Mouse (Mus musculus): ENCODE measurements around the gene Dixdc1. TPM values are rescaled to one million over a fixed set of nuclear protein-coding genes. Genes with fewer than 3 reads are reported as not detected.

Dixdc1 gene
- polyA plus RNA-seq, 1 experiment from 2014 or later, result 29.7 TPM

DNA sequence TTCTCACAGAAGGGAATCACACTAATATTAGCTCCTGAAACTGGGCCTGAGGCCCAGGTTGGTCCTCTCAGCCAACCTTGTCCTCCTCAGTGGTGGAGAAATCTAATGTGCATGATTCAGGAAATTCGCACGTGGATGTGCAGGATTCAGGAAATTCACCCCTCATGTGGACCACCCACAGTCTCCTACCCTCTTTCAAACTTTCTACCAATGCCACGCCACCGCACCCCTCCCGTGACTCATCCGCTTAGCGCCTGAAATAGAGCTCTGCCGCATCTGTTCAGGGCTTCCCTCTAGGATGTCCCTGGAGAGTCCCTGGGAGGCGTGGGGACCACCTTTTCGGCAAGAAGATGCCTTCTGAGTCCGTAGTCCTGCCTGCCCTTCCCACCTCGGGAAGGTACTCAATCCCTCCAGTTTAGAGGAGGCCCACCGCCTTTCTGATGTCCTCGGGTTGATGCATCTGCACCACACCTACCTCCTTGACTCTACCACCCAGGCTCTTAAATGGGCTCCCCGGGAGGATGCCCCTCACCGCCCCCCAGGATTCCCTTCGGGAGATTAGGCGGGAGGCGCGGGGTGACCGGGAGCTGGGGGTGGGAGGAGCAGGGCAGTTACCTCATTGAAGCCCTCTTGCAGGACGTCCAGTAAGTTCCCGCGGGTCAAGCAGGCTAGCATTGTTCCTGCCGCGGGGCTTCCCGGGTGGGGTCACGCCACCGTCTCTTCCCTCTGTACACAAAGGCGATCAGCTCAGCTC, 12.0 kb downstream of the Dixdc1 start:
- Histone ChIP-seq H3K27ac (ENCODE audit: low read length) (peak overlapping the region; percentile 78), H3K27me3 (replicated peaks; ENCODE audit: control insufficient read depth, insufficient read depth, low read length) (no peaks in the 10 kb centered on the region), H3K4me2 (ENCODE audit: low read length) (peak overlapping the region; percentile 72), H3K9ac (replicated peaks; ENCODE audit: low read depth, low read length) (peak overlapping the region; percentile 73), H3K36me3 (ENCODE audit: control insufficient read depth, insufficient read depth) (no peaks in the 10 kb centered on the region), H3K4me1 (replicated peaks; ENCODE audit: control insufficient read depth, insufficient read depth, low read length) (peaks cover 48% of the 10 kb centered on the region), H3K4me3 (replicated peaks; ENCODE audit: low read length) (peak overlapping the region; percentile 64), H3K9me3 (ENCODE audit: control insufficient read depth, low read length) (no peaks in the 10 kb centered on the region)
- WGBS, result 2% methylated on average over 30 of the region's 30 CpGs
- ATAC-seq, result peak; percentile 3

DNA sequence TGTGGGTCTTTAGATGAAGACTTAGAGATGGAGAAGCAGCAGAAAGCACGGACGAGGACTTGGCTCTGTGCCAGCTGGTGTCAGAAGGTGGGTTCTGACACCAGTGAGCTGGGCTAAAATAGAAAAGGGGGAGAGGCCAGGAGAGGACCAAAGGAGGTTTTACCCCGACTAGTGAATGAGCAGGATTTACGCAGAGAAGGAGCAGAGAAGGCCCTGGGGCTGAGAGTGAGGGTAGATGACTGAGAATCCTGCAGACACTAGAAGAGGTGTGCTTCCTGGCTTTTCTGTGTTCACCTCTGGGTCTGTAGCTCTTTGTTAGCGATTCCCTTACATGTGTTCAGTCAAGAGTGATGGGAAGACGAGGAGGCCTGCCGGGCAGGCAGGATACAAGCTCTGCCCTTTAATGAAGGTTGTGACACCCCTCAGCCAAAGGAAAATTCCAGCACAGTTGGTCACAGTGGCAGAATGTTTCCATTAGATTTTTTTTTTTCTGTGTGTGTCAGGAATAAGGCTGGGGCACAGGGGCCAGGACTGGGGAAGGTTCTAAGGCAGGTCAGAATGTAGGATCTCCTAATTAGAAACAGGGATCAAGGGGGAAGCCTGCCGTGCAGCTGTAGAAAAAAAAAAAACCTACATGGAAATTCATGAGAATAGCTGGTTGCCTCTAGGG, 13.3 kb downstream of the Dixdc1 start:
- Histone ChIP-seq H3K27me3 (replicated peaks; ENCODE audit: control insufficient read depth, insufficient read depth, low read length) (no peaks in the 10 kb centered on the region), H3K27ac (ENCODE audit: low read length) (peak overlapping the region; percentile 16), H3K4me3 (replicated peaks; ENCODE audit: low read length) (peak overlapping the region; percentile 64), H3K9ac (replicated peaks; ENCODE audit: low read depth, low read length) (peak overlapping the region; percentile 38; the same call in 1 of the 2 replicates), H3K9me3 (ENCODE audit: control insufficient read depth, low read length) (no peaks in the 10 kb centered on the region), H3K36me3 (ENCODE audit: control insufficient read depth, insufficient read depth) (no peaks in the 10 kb centered on the region), H3K4me2 (ENCODE audit: low read length) (peak overlapping the region; percentile 72), H3K4me1 (replicated peaks; ENCODE audit: control insufficient read depth, insufficient read depth, low read length) (peaks cover 54% of the 10 kb centered on the region)
- no peak for ATAC-seq
- WGBS, result 19% methylated on average over 8 of the region's 8 CpGs

DNA sequence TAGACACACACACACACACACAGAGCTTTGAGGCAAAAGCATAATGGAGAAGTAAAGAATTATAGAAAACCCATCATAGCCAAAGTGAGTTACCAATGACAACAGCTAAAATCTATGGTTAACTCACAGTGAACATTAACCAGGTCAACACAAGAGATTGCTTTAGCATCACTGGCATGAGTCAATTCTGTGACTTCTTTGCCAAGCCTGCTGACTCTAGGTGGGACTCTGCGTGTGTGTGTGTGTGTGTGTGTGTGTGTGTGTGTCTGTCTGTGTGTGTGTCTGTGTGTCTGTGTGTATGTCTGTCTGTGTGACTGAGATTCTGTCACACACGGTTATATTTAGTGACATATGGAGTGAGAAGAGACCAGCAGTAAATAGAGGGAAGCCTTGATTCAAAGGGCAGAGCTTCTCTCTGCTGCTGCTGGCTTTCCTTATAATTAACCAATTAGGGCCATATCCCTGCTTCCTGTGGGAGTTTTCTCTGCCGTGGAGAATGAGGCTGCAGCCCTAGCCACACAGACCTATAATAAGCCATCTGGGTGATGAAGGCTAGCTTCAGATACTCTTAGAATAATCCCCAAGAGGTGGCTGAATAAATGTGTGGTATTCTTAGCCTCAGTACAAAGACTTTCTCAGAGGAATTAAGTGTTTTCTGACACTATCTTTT, 14.5 kb downstream of the Dixdc1 start:
- no peaks in the 10 kb centered on the region for H3K9me3 ChIP-seq (ENCODE audit: control insufficient read depth, low read length)
- no peak overlapping the region for H3K4me3 ChIP-seq (replicated peaks; ENCODE audit: low read length)
- peak overlapping the region; percentile 19 for H3K4me2 ChIP-seq (ENCODE audit: low read length)
- no peaks in the 10 kb centered on the region for H3K36me3 ChIP-seq (ENCODE audit: control insufficient read depth, insufficient read depth)
- peak overlapping the region; percentile 71 for H3K27ac ChIP-seq (ENCODE audit: low read length)
- H3K27me3 ChIP-seq (replicated peaks; ENCODE audit: control insufficient read depth, insufficient read depth, low read length), result no peaks in the 10 kb centered on the region
- no peak overlapping the region; the same call in 1 of the 2 replicates for H3K9ac ChIP-seq (replicated peaks; ENCODE audit: low read depth, low read length)
- H3K4me1 ChIP-seq (replicated peaks; ENCODE audit: control insufficient read depth, insufficient read depth, low read length), result peaks cover 55% of the 10 kb centered on the region
- no peak for ATAC-seq
- WGBS, result 26% methylated on average over 3 of the region's 3 CpGs

DNA sequence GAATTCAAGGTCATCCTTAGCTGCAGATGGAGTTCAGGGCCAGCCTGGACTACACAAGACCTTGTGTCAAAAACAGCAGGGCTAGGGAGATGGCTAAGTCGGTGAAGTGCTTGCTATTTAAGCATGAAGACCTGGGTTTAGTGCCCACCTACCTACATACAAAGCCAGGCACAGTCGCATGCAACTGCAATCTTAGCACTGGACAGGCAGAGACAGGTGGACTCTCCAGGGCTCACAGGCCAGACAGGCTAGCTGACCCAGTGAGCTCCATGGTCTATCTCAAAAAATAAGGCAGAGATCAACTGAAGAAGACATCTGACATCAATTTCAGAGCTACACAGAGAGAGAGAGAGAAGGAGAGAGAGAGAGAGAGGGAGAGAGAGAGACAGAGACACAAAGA, 15.2 kb downstream of the Dixdc1 start:
- Histone ChIP-seq H3K4me2 (ENCODE audit: low read length) (peak overlapping the region; percentile 1; the same call in 1 of the 2 replicates), H3K27me3 (replicated peaks; ENCODE audit: control insufficient read depth, insufficient read depth, low read length) (no peaks in the 10 kb centered on the region), H3K9me3 (ENCODE audit: control insufficient read depth, low read length) (no peaks in the 10 kb centered on the region), H3K4me3 (replicated peaks; ENCODE audit: low read length) (no peak overlapping the region), H3K27ac (ENCODE audit: low read length) (peak overlapping the region; percentile 49; the same call in 1 of the 2 replicates), H3K36me3 (ENCODE audit: control insufficient read depth, insufficient read depth) (no peaks in the 10 kb centered on the region), H3K9ac (replicated peaks; ENCODE audit: low read depth, low read length) (no peak overlapping the region), H3K4me1 (replicated peaks; ENCODE audit: control insufficient read depth, insufficient read depth, low read length) (peaks cover 55% of the 10 kb centered on the region)
- 82% methylated on average over 2 of the region's 2 CpGs for WGBS
- ATAC-seq, result no peak

DNA sequence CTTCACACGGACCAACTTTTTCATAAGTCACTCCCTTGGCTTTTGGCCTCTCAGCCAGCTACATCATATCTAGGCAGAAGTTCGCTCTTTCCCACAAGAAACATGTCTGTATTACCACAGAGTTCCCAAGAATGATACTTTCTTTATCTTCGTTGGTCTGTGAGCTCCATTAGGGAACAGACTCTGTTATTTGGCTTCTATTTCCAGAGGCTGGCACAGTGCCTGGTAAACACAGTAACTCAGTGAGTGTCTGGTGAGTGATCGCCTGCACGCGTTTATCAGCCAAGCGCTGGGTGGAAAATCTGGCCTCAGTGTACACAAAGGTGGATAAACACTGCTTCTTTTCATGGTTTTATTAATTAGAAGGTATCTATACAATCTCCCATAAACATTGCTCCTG, 15.9 kb downstream of the Dixdc1 start:
- 12% methylated on average over 7 of the region's 7 CpGs for WGBS
- no peaks in the 10 kb centered on the region for H3K36me3 ChIP-seq (ENCODE audit: control insufficient read depth, insufficient read depth)
- peak overlapping the region; percentile 38 for H3K4me2 ChIP-seq (ENCODE audit: low read length)
- no peaks in the 10 kb centered on the region for H3K27me3 ChIP-seq (replicated peaks; ENCODE audit: control insufficient read depth, insufficient read depth, low read length)
- H3K4me3 ChIP-seq (replicated peaks; ENCODE audit: low read length), result peak overlapping the region; percentile 1; the same call in 1 of the 2 replicates
- H3K27ac ChIP-seq (ENCODE audit: low read length), result peak overlapping the region; percentile 74
- ATAC-seq, result no peak
- peak overlapping the region; percentile 6 for H3K9ac ChIP-seq (replicated peaks; ENCODE audit: low read depth, low read length)
- no peaks in the 10 kb centered on the region for H3K9me3 ChIP-seq (ENCODE audit: control insufficient read depth, low read length)
- peaks cover 52% of the 10 kb centered on the region for H3K4me1 ChIP-seq (replicated peaks; ENCODE audit: control insufficient read depth, insufficient read depth, low read length)

DNA sequence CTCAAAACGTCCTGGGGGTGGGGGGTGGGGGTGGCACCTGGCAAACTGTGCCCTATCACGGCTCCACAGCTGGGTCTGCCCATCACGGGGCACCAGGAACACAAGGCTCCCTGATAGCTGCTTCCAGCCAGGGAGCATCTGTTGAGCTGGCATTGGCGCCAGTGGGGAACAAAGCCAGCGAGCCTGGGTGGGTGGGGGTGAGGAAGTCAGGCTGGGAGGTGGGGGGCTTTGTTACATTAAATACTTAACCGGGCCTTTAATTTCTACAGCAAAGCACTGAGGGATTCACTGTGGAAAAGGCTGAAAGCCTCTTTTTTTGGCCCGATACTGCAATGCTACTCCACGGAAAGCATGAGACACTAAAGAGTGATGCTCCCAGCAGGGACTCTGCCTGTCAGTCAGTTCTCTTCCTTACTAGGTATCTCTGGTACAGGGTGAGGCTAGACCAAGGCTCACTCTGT, 16.8 kb downstream of the Dixdc1 start:
- ATAC-seq, result peak; percentile 66
- Histone ChIP-seq H3K4me1 (replicated peaks; ENCODE audit: control insufficient read depth, insufficient read depth, low read length) (peaks cover 50% of the 10 kb centered on the region), H3K27ac (ENCODE audit: low read length) (peak overlapping the region; percentile 74), H3K4me2 (ENCODE audit: low read length) (peak overlapping the region; percentile 31), H3K36me3 (ENCODE audit: control insufficient read depth, insufficient read depth) (no peaks in the 10 kb centered on the region), H3K27me3 (replicated peaks; ENCODE audit: control insufficient read depth, insufficient read depth, low read length) (no peaks in the 10 kb centered on the region), H3K9ac (replicated peaks; ENCODE audit: low read depth, low read length) (no peak overlapping the region), H3K4me3 (replicated peaks; ENCODE audit: low read length) (no peak overlapping the region), H3K9me3 (ENCODE audit: control insufficient read depth, low read length) (no peaks in the 10 kb centered on the region)
- WGBS, result 16% methylated on average over 8 of the region's 8 CpGs

DNA sequence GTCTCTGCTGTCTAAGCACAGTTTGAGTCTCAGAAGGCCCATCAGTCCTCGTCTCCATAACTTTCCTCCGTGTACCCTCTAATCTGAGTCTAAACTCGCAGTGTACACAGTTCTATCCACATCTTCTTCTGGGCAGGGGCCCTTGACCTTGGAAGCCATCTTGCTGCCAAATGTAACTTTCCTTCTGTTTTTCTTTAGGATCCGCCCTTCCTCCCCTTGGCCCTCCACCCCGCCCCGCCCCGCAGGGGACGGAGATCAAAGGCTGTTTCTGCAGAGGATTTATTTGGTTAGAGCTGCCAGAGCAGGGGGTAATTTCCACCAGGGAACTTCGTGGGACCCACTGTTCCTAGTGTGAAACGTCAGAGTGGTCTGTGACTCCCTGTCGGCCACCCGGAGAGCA, 18.3 kb downstream of the Dixdc1 start:
- no peak overlapping the region for H3K27ac ChIP-seq (ENCODE audit: low read length)
- no peak overlapping the region for H3K9ac ChIP-seq (replicated peaks; ENCODE audit: low read depth, low read length)
- no peaks in the 10 kb centered on the region for H3K27me3 ChIP-seq (replicated peaks; ENCODE audit: control insufficient read depth, insufficient read depth, low read length)
- peaks cover 37% of the 10 kb centered on the region for H3K4me1 ChIP-seq (replicated peaks; ENCODE audit: control insufficient read depth, insufficient read depth, low read length)
- H3K36me3 ChIP-seq (ENCODE audit: control insufficient read depth, insufficient read depth), result no peaks in the 10 kb centered on the region
- ATAC-seq, result no peak
- H3K4me2 ChIP-seq (ENCODE audit: low read length), result no peak overlapping the region
- no peak overlapping the region for H3K4me3 ChIP-seq (replicated peaks; ENCODE audit: low read length)
- WGBS, result 51% methylated on average over 12 of the region's 12 CpGs
- no peaks in the 10 kb centered on the region for H3K9me3 ChIP-seq (ENCODE audit: control insufficient read depth, low read length)

DNA sequence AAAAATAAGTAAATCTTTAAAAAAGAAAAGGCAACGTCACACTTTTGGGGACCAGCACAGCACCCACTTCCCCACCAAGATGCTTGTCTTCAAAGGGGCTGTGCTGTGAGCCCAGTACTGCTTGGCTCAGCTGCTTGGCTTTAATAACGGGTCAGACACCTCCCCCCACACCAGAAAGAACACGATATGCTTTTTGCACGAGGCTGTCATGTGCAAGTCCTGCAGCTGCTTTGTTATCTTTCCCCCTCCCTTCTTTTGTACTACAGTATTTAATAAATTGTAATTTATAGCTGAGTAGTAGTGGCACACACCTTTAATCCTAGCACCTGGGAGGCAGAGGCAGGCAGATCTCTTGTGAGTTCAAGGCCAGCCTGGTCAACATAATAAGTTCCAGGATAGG, 20.4 kb downstream of the Dixdc1 start:
- H3K9ac ChIP-seq (replicated peaks; ENCODE audit: low read depth, low read length), result no peak overlapping the region
- no peak overlapping the region for H3K4me3 ChIP-seq (replicated peaks; ENCODE audit: low read length)
- H3K9me3 ChIP-seq (ENCODE audit: control insufficient read depth, low read length), result no peaks in the 10 kb centered on the region
- no peak for ATAC-seq
- no peak overlapping the region for H3K27ac ChIP-seq (ENCODE audit: low read length)
- no peaks in the 10 kb centered on the region for H3K27me3 ChIP-seq (replicated peaks; ENCODE audit: control insufficient read depth, insufficient read depth, low read length)
- no peaks in the 10 kb centered on the region for H3K36me3 ChIP-seq (ENCODE audit: control insufficient read depth, insufficient read depth)
- H3K4me2 ChIP-seq (ENCODE audit: low read length), result no peak overlapping the region
- peaks cover 21% of the 10 kb centered on the region for H3K4me1 ChIP-seq (replicated peaks; ENCODE audit: control insufficient read depth, insufficient read depth, low read length)
- WGBS, result 83% methylated on average over 4 of the region's 4 CpGs

DNA sequence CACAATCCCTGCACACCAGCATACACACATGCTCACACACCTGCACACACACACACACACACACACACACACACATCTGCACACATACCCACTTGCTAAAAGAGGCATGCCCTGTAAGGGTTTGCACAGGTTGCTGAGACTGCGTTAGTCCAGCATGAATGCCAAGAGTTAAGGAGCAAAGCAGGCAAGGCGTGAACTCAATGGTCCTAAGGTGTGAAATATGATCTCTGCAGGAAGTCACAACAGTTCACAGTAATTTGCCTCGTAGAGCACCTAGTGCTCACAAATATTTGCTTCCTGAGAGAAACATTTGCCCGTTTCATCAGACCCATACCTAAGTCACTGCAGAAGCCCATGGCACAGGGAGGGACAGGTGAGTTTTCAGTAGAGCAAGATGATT, 25.1 kb downstream of the Dixdc1 start:
- H3K27ac ChIP-seq (ENCODE audit: low read length), result no peak overlapping the region
- no peaks in the 10 kb centered on the region for H3K9me3 ChIP-seq (ENCODE audit: control insufficient read depth, low read length)
- WGBS, result 76% methylated on average over 4 of the region's 4 CpGs
- no peaks in the 10 kb centered on the region for H3K4me1 ChIP-seq (replicated peaks; ENCODE audit: control insufficient read depth, insufficient read depth, low read length)
- H3K4me2 ChIP-seq (ENCODE audit: low read length), result no peak overlapping the region
- no peaks in the 10 kb centered on the region for H3K27me3 ChIP-seq (replicated peaks; ENCODE audit: control insufficient read depth, insufficient read depth, low read length)
- no peaks in the 10 kb centered on the region for H3K36me3 ChIP-seq (ENCODE audit: control insufficient read depth, insufficient read depth)
- ATAC-seq, result no peak
- no peak overlapping the region for H3K9ac ChIP-seq (replicated peaks; ENCODE audit: low read depth, low read length)
- H3K4me3 ChIP-seq (replicated peaks; ENCODE audit: low read length), result no peak overlapping the region

Measured in forebrain, embryonic 16.5 days (tissue).